In genomic region chr2:52306635-52307034, GRCm38 (mm10) we compare ENCODE assay signal across 25 mouse cellular contexts.
DNase-seq lines count a peak whose midpoint lies in the region; ATAC-seq lines count a peak whose summit lies in the region.
"Had no signal": no experiment of that assay in that cellular context is flagged by ENCODE, and none has a peak within 500 bp of the region (broad histone marks: within the 10 kb centered on the region; RNA-seq: fewer than 3 reads in every experiment).

No protein-coding gene starts in this region.

- H3K4me3 ChIP-seq in heart, embryonic 10.5 days, result no peak overlapping the region
- no peak overlapping the region for H3K4me3 ChIP-seq in heart, embryonic 12.5 days
- H3K4me3 ChIP-seq in heart, embryonic 14.5 days (ENCODE audit: control insufficient read depth in 1 of 2, insufficient read depth in 1 of 2, low read depth in 1 of 2, low read length in 2 of 2), result no peak overlapping the region
- H3K4me3 ChIP-seq in heart, embryonic 16.5 days (ENCODE audit: low read length), result no peak overlapping the region
- H3K4me3 ChIP-seq: embryonic facial prominence, embryonic 10.5 days; embryonic facial prominence, embryonic 12.5 days; forebrain, embryonic 13.5 days had no signal

- H3K27ac ChIP-seq in heart, embryonic 10.5 days, result peak overlapping the region; percentile 62; the same call in 1 of the 2 replicates
- H3K27ac ChIP-seq in heart, embryonic 12.5 days (ENCODE audit: poor library complexity, severe bottlenecking), result peak overlapping the region; percentile 41
- peak overlapping the region; percentile 43 to 64; a peak in 2 of 4 replicates for H3K27ac ChIP-seq in heart, embryonic 14.5 days (replicated peaks in 1 of 2; ENCODE audit: control insufficient read depth in 1 of 2, insufficient read depth in 1 of 2, low read depth in 2 of 2, low read length in 2 of 2)
- H3K27ac ChIP-seq in heart, embryonic 16.5 days (ENCODE audit: low read length), result peak overlapping the region; percentile 54; the same call in 1 of the 2 replicates
- H3K27ac ChIP-seq: embryonic facial prominence, embryonic 10.5 days; embryonic facial prominence, embryonic 12.5 days; forebrain, embryonic 13.5 days had no signal

- H3K9me3 ChIP-seq in heart, embryonic 10.5 days, result no peaks in the 10 kb centered on the region
- H3K9me3 ChIP-seq in heart, embryonic 12.5 days (replicated peaks), result no peaks in the 10 kb centered on the region
- no peaks in the 10 kb centered on the region for H3K9me3 ChIP-seq in heart, embryonic 14.5 days (ENCODE audit: control insufficient read depth, low read length)
- no peaks in the 10 kb centered on the region for H3K9me3 ChIP-seq in heart, embryonic 16.5 days (replicated peaks; ENCODE audit: control insufficient read depth, low read length)
- H3K9me3 ChIP-seq: embryonic facial prominence, embryonic 10.5 days; embryonic facial prominence, embryonic 12.5 days; forebrain, embryonic 13.5 days; G1E had no signal

- DNase-seq in heart, embryonic 10.5 days (ENCODE audit: low spot score), result peak; percentile 75
- DNase-seq in heart, postnatal 14 days, result no peak
- DNase-seq in heart, adult 8-10 months (ENCODE audit: low spot score), result no peak
- no peak for DNase-seq in heart, adult 18-20 months
- no peak for DNase-seq in heart, postnatal 4 days
- DNase-seq: adrenal gland, adult 8-10 months; adrenal gland, postnatal 14 days; adrenal gland, postnatal 36 days; B cell, adult 2 months; cerebellum, adult 11-12 months; cerebellum, adult 2 months; cerebellum, adult 9-10 months; cerebellum, postnatal 10 days; cerebellum, postnatal 25 days had no signal

- H3K4me1 ChIP-seq in heart, embryonic 10.5 days, result peaks cover 12% of the 10 kb centered on the region; the same call in 1 of the 2 replicates
- 0 out of 2 replicates have a peak, but pooled peaks cover 11% of the 10 kb centered on the region for H3K4me1 ChIP-seq in heart, embryonic 12.5 days (replicated peaks)
- H3K4me1 ChIP-seq in heart, embryonic 14.5 days (ENCODE audit: control insufficient read depth in 2 of 2, insufficient read depth in 2 of 2, low read length in 2 of 2), result peaks cover 0 to 8% of the 10 kb centered on the region in 2 experiments; a peak in 1 of 4 replicates
- H3K4me1 ChIP-seq in heart, embryonic 16.5 days (ENCODE audit: control insufficient read depth, insufficient read depth, low read length), result peaks cover 5% of the 10 kb centered on the region
- H3K4me1 ChIP-seq: embryonic facial prominence, embryonic 10.5 days; embryonic facial prominence, embryonic 12.5 days; forebrain, embryonic 13.5 days had no signal

- intact Hi-C loops in heart, postnatal 14 days (cut with DNase I), result no loop called here

- 45% methylated on average over 5 of the region's 5 CpGs for WGBS in heart, embryonic 10.5 days
- 41% methylated on average over 5 of the region's 5 CpGs for WGBS in heart, embryonic 12.5 days
- 37% methylated on average over 5 of the region's 5 CpGs for WGBS in heart, embryonic 14.5 days
- 21% methylated on average over 5 of the region's 5 CpGs for WGBS in heart, embryonic 16.5 days

- H3K4me2 ChIP-seq in heart, embryonic 12.5 days, result peak overlapping the region; percentile 8; the same call in 1 of the 2 replicates
- H3K4me2 ChIP-seq in heart, embryonic 14.5 days (ENCODE audit: low read length), result peak overlapping the region; percentile 38
- H3K4me2 ChIP-seq in heart, embryonic 16.5 days (ENCODE audit: low read depth, low read length), result no peak overlapping the region
- H3K4me2 ChIP-seq: embryonic facial prominence, embryonic 12.5 days; forebrain, embryonic 13.5 days had no signal

- no peaks in the 10 kb centered on the region for H3K36me3 ChIP-seq in heart, embryonic 10.5 days
- H3K36me3 ChIP-seq in heart, embryonic 12.5 days, result no peaks in the 10 kb centered on the region
- no peaks in the 10 kb centered on the region for H3K36me3 ChIP-seq in heart, embryonic 14.5 days (ENCODE audit: control insufficient read depth, insufficient read depth, low read length)
- no peaks in the 10 kb centered on the region for H3K36me3 ChIP-seq in heart, embryonic 16.5 days (ENCODE audit: control insufficient read depth, insufficient read depth)
- H3K36me3 ChIP-seq: embryonic facial prominence, embryonic 10.5 days; embryonic facial prominence, embryonic 12.5 days; G1E had no signal

- H3K9ac ChIP-seq in heart, embryonic 12.5 days, result no peak overlapping the region
- H3K9ac ChIP-seq in heart, embryonic 14.5 days (ENCODE audit: low read length), result no peak overlapping the region
- H3K9ac ChIP-seq in heart, embryonic 16.5 days (ENCODE audit: low read length), result no peak overlapping the region
- H3K9ac ChIP-seq: embryonic facial prominence, embryonic 12.5 days; forebrain, embryonic 13.5 days had no signal

- no peaks in the 10 kb centered on the region for H3K27me3 ChIP-seq in heart, embryonic 10.5 days (ENCODE audit: insufficient read depth, poor library complexity, severe bottlenecking)
- H3K27me3 ChIP-seq in heart, embryonic 12.5 days (replicated peaks), result no peaks in the 10 kb centered on the region
- no peaks in the 10 kb centered on the region for H3K27me3 ChIP-seq in heart, embryonic 14.5 days (ENCODE audit: control insufficient read depth, insufficient read depth, low read length)
- H3K27me3 ChIP-seq in heart, embryonic 16.5 days (ENCODE audit: control insufficient read depth, insufficient read depth, low read length), result no peaks in the 10 kb centered on the region
- H3K27me3 ChIP-seq: CH12.LX; embryonic facial prominence, embryonic 12.5 days; forebrain, embryonic 13.5 days; Patski had no signal

- ATAC-seq in heart, embryonic 12.5 days (ENCODE audit: insufficient number of reproducible peaks, low FRiP score), result peak; percentile 55; the same call in 1 of the 2 replicates
- ATAC-seq in heart, embryonic 14.5 days (ENCODE audit: insufficient number of reproducible peaks, insufficient read depth, low FRiP score, low read depth), result peak; percentile 61; the same call in 1 of the 2 replicates
- peak; percentile 63 for ATAC-seq in heart, embryonic 16.5 days (replicated peaks; ENCODE audit: extremely low read depth, insufficient read depth, low FRiP score)
- ATAC-seq: activated CD4-positive, CD25-positive, alpha-beta regulatory T cell, adult 4 months; CD4-positive, CD25-positive, alpha-beta regulatory T cell, adult 4 months; forebrain, embryonic 13.5 days; Patski had no signal
